Mouse (Mus musculus) CH12.LX (cell line): ENCODE results near the gene Rbms1. TPM values are rescaled to one million over a fixed set of nuclear protein-coding genes. Genes with fewer than 3 reads are reported as not detected.

Experiments used
- DNase-seq: peaks from one replicate; pipeline ENCODE4 v3.0.0-alpha.2; 2013; ENCODE audit errors: extremely low read depth
- H3K27ac ChIP-seq: 2 replicates; pipeline ENCODE4 v1.5.1; 2012; ENCODE audit warnings: low read depth, mild to moderate bottlenecking, control low read depth, moderate library complexity; ENCODE audit not compliant: insufficient read depth
- H3K27me3 ChIP-seq: replicated peaks from 2 replicates; pipeline ENCODE3; 2012; ENCODE audit warnings: inconsistent platforms
- H3K36me3 ChIP-seq, 2 experiments: replicated peaks in 1 of 2; 2 replicates each; pipeline versions ENCODE3 to v1.6.1; 2012; ENCODE audit warnings: inconsistent platforms in 1 of 2, low read length in 1 of 2, mild to moderate bottlenecking in 1 of 2, mixed read lengths in 1 of 2, moderate library complexity in 1 of 2; ENCODE audit not compliant: control insufficient read depth in 1 of 2, insufficient read depth in 1 of 2
- H3K4me1 ChIP-seq, 2 experiments: 2 replicates each; pipeline ENCODE4 v1.6.1; 2012; ENCODE audit warnings: inconsistent platforms in 1 of 2, moderate library complexity in 1 of 2; ENCODE audit not compliant: insufficient read depth in 2 of 2, control insufficient read depth in 1 of 2
- H3K4me2 ChIP-seq: 2 replicates; pipeline ENCODE4 v1.6.1; 2012; ENCODE audit warnings: low read depth, mild to moderate bottlenecking, control low read depth; ENCODE audit not compliant: poor library complexity, insufficient read depth, severe bottlenecking
- H3K4me3 ChIP-seq, 3 experiments: fragments of 150-350 bp in 1 of 3; sonication (generic) in 1 of 3; replicated peaks in 1 of 3; 2 replicates each; pipeline versions ENCODE3 to v1.5.1; 2011 to 2012; ENCODE audit warnings: low read depth in 2 of 3, low read length in 2 of 3, mild to moderate bottlenecking in 2 of 3, moderate library complexity in 2 of 3, control low read depth in 1 of 3, improper control_type of control experiment in 1 of 3, inconsistent platforms in 1 of 3, mixed read lengths in 1 of 3; ENCODE audit not compliant: poor library complexity in 1 of 3
- H3K79me2 ChIP-seq: replicated peaks from 2 replicates; pipeline ENCODE4 v1.6.1; 2012; ENCODE audit warnings: mild to moderate bottlenecking, moderate library complexity; ENCODE audit not compliant: control insufficient read depth, poor library complexity, insufficient read depth, severe bottlenecking; ENCODE audit errors: extremely low read depth
- H3K9ac ChIP-seq: 2 replicates; pipeline ENCODE4 v1.6.1; 2012; ENCODE audit warnings: low read depth, mild to moderate bottlenecking, control low read depth, moderate library complexity; ENCODE audit not compliant: insufficient read depth
- H3K9me3 ChIP-seq: replicated peaks from 2 replicates; pipeline ENCODE3; 2012; ENCODE audit warnings: low read length, inconsistent platforms, mixed read lengths
- BHLHE40 ChIP-seq: IDR thresholded peaks from 2 replicates; pipeline ENCODE4 v1.6.1; 2011; ENCODE audit warnings: mild to moderate bottlenecking, low read depth, low read length, improper control_type of control experiment
- CHD1 ChIP-seq: IDR thresholded peaks from 2 replicates; pipeline ENCODE4 v1.6.1; 2012; ENCODE audit warnings: low read depth, low read length, improper control_type of control experiment, inconsistent platforms
- CHD2 ChIP-seq: IDR thresholded peaks from 2 replicates; pipeline ENCODE4 v1.6.1; 2011; ENCODE audit warnings: low read length, improper control_type of control experiment
- CTCF ChIP-seq, 2 experiments: IDR thresholded peaks in 1 of 2; conservative IDR thresholded peaks in 1 of 2; 2 replicates each; pipeline ENCODE4 v1.5.1; 2011 to 2012; ENCODE audit warnings: low read depth in 2 of 2, low read length in 2 of 2, improper control_type of control experiment in 1 of 2, inconsistent platforms in 1 of 2, mild to moderate bottlenecking in 1 of 2, moderate library complexity in 1 of 2
- E2F4 ChIP-seq: IDR thresholded peaks from 2 replicates; pipeline ENCODE4 v1.6.1; 2011; ENCODE audit warnings: low read depth, low read length, improper control_type of control experiment; ENCODE audit not compliant: insufficient replicate concordance
- EP300 ChIP-seq: IDR thresholded peaks from 2 replicates; pipeline ENCODE4 v1.6.1; 2011; ENCODE audit warnings: low read length, improper control_type of control experiment
- ETS1 ChIP-seq: conservative IDR thresholded peaks from 2 replicates; pipeline ENCODE4 v1.6.1; 2012; ENCODE audit warnings: low read depth, mild to moderate bottlenecking, inconsistent platforms, low read length, improper control_type of control experiment, moderate library complexity
- GABPA ChIP-seq: IDR thresholded peaks from 2 replicates; pipeline ENCODE4 v1.6.1; 2012; ENCODE audit warnings: low read depth, low read length, improper control_type of control experiment, inconsistent platforms; ENCODE audit not compliant: insufficient replicate concordance
- HCFC1 ChIP-seq: IDR thresholded peaks from 2 replicates; pipeline ENCODE4 v1.6.1; 2012; ENCODE audit warnings: low read depth, mild to moderate bottlenecking, inconsistent platforms, low read length, improper control_type of control experiment
- JUND ChIP-seq: conservative IDR thresholded peaks from 2 replicates; pipeline ENCODE4 v1.6.1; 2011; ENCODE audit warnings: low read depth, low read length, improper control_type of control experiment
- MAX ChIP-seq: IDR thresholded peaks from 2 replicates; pipeline ENCODE4 v1.6.1; 2011; ENCODE audit warnings: low read length, improper control_type of control experiment
- MAZ ChIP-seq: IDR thresholded peaks from 2 replicates; pipeline ENCODE4 v1.6.1; 2012; ENCODE audit warnings: low read depth, mild to moderate bottlenecking, inconsistent platforms, low read length, improper control_type of control experiment, moderate library complexity
- MXI1 ChIP-seq: IDR thresholded peaks from 2 replicates; pipeline ENCODE4 v1.6.1; 2011; ENCODE audit warnings: mild to moderate bottlenecking, low read depth, low read length, improper control_type of control experiment
- NELFE ChIP-seq: IDR thresholded peaks from 2 replicates; pipeline ENCODE4 v1.6.1; 2011; ENCODE audit warnings: low read depth, low read length, improper control_type of control experiment
- NRF1 ChIP-seq: IDR thresholded peaks from 2 replicates; pipeline ENCODE4 v1.6.1; 2014; ENCODE audit warnings: low read depth, mild to moderate bottlenecking, inconsistent platforms, low read length, improper control_type of control experiment, moderate library complexity
- POLR2AphosphoS2 ChIP-seq: IDR thresholded peaks from 2 replicates; pipeline ENCODE4 v1.6.1; 2011; ENCODE audit warnings: low read depth, low read length, improper control_type of control experiment
- RAD21 ChIP-seq: IDR thresholded peaks from 2 replicates; pipeline ENCODE4 v1.6.1; 2011; ENCODE audit warnings: low read depth, mild to moderate bottlenecking, low read length, improper control_type of control experiment, moderate library complexity
- RCOR1 ChIP-seq: conservative IDR thresholded peaks from 2 replicates; pipeline ENCODE4 v1.6.1; 2012; ENCODE audit warnings: low read depth, mild to moderate bottlenecking, inconsistent platforms, low read length, improper control_type of control experiment
- SIN3A ChIP-seq: IDR thresholded peaks from 2 replicates; pipeline ENCODE4 v1.6.1; 2012; ENCODE audit warnings: low read length, improper control_type of control experiment, inconsistent platforms
- SMC3 ChIP-seq: IDR thresholded peaks from 2 replicates; pipeline ENCODE4 v1.6.1; 2011; ENCODE audit warnings: low read depth, low read length, improper control_type of control experiment
- TBP ChIP-seq: conservative IDR thresholded peaks from 2 replicates; pipeline ENCODE4 v1.6.1; 2011; ENCODE audit warnings: low read depth, low read length, improper control_type of control experiment
- UBTF ChIP-seq: IDR thresholded peaks from 2 replicates; pipeline ENCODE4 v1.6.1; 2012; ENCODE audit warnings: low read depth, mild to moderate bottlenecking, inconsistent platforms, low read length, improper control_type of control experiment, moderate library complexity
- USF1 ChIP-seq: IDR thresholded peaks from 2 replicates; pipeline ENCODE4 v1.6.1; 2014; ENCODE audit warnings: low read depth, mild to moderate bottlenecking, inconsistent platforms, low read length, improper control_type of control experiment
- ZKSCAN1 ChIP-seq: IDR thresholded peaks from 2 replicates; pipeline ENCODE4 v1.6.1; 2012; ENCODE audit warnings: low read depth, inconsistent platforms, low read length, improper control_type of control experiment, borderline replicate concordance
- ZNF384 ChIP-seq: IDR thresholded peaks from 2 replicates; pipeline ENCODE4 v1.6.1; 2012; ENCODE audit warnings: low read depth, low read length, improper control_type of control experiment, inconsistent platforms
- dilution Hi-C: fragments of 300-500 bp; cut with MboI; formaldehyde crosslinking; loops from 2 replicates; pipeline ENCODE4 v1.14.3; 2020; ENCODE audit warnings: low sequenced_read_pairs; ENCODE audit not compliant: extremely low pct_unique_long_range_greater_than_20kb, extremely low pct_ligation_motif_present
- in situ Hi-C: fragments of 300-500 bp; cut with MboI; formaldehyde crosslinking; loops from 3 replicates; pipeline ENCODE4 v1.14.3; 2019; ENCODE audit warnings: low sequenced_read_pairs, low pct_ligation_motif_present, low pct_unique_long_range_greater_than_20kb, mixed read lengths
- polyA plus RNA-seq: library from polyadenylated mRNA; unstranded; fragments of >175 nt; gene quantifications from 2 replicates; pipeline ENCODE4 v1.2.1, GENCODE M21; 2012; ENCODE audit warnings: low read depth; ENCODE audit not compliant: insufficient read length
- total RNA-seq, 2 experiments: library from RNA; depleted of rRNA; stranded (reverse); fragments of 300-350 nt in 1 of 2; fragments of >200 nt in 1 of 2; gene quantifications; 2 replicates each; pipeline ENCODE4 v1.2.3; 2012 to 2014

Rbms1 gene
- total and polyA plus RNA-seq, 3 experiments: 10.6 to 33.9 (median 12.6) TPM

DNA sequence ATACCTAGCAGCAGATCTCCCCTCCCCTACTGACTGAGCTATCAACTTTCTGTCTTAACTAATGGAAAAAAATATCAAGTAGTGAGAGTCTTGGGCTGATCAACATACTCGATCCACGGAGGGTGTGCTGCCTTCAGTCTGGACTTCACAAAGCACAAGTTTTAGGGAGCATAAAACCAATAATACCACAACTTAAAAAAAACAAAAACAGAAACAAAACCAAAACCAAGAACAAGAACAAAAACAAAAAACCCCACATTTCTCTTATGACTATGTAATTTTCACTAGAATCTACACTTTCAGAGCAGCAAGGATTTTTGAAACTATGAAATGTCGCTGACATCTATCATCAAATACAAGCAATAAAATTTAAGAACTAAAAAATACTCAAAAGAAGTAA, 212.4 kb downstream of the Rbms1 start:
- no peak overlapping the region for H3K4me2 ChIP-seq
- in situ Hi-C loops (no loop called here), dilution Hi-C loops (no loop called here)

GRCm38 (mm10) chr2:60748585-60748984, 214.4 kb downstream of the Rbms1 start:
- no peak overlapping the region for H3K4me3 ChIP-seq
- in situ Hi-C loops: loop anchor here (25.0 kb wide), 1 partner anchor 714 kb away; no protein-coding TSS in a partner anchor
- H3K4me1 ChIP-seq: no peaks in the 10 kb centered on the region
- peaks cover 0 to 10% of the 10 kb centered on the region in 2 experiments for H3K36me3 ChIP-seq
- H3K27me3 ChIP-seq: no peaks in the 10 kb centered on the region
- dilution Hi-C loops: no loop called here
- H3K9ac ChIP-seq: no peak overlapping the region
- no peaks in the 10 kb centered on the region for H3K9me3 ChIP-seq
- no peak overlapping the region for H3K4me2 ChIP-seq
- no peak for DNase-seq
- no peaks in the 10 kb centered on the region for H3K79me2 ChIP-seq
- no peak overlapping the region for H3K27ac ChIP-seq
- TF ChIP-seq UBTF: no peak
- no peak for TF ChIP-seq ETS1
- no peak for TF ChIP-seq NELFE
- TF ChIP-seq NRF1: no peak
- TF ChIP-seq RAD21: peak; percentile 45
- TF ChIP-seq MAX: no peak
- TF ChIP-seq BHLHE40: no peak
- TF ChIP-seq USF1: no peak
- no peak for TF ChIP-seq CHD1
- no peak for TF ChIP-seq POLR2AphosphoS2
- no peak for TF ChIP-seq MAZ
- no peak for TF ChIP-seq JUND
- peak in 1 of 2 experiments; percentile 59; a peak in 2 of 4 replicates for TF ChIP-seq CTCF (conservative IDR thresholded peaks at IDR 0.05 in 1 of 2, IDR thresholded peaks at IDR 0.05 in 1 of 2; ENCODE audit: low read depth in 2 of 2, low read length in 2 of 2)
- no peak for TF ChIP-seq TBP
- no peak; the same call in 1 of the 2 replicates for TF ChIP-seq SMC3

More for the DNA sequence above, 212.4 kb downstream of the Rbms1 start:
- TF ChIP-seq RAD21 (no peak), USF1 (no peak), RCOR1 (no peak), TBP (no peak), SIN3A (no peak), ZNF384 (no peak), JUND (no peak), GABPA (no peak), HCFC1 (no peak), MXI1 (no peak), UBTF (no peak), ZKSCAN1 (no peak), CHD2 (no peak), E2F4 (no peak), CHD1 (no peak), BHLHE40 (no peak), ETS1 (no peak), EP300 (no peak)
- TF ChIP-seq, all 38 proteins: peak for 0
- H3K9ac ChIP-seq: no peak overlapping the region
- no peaks in the 10 kb centered on the region for H3K4me1 ChIP-seq
- no peaks in the 10 kb centered on the region for H3K27me3 ChIP-seq
- no peak for DNase-seq
- H3K27ac ChIP-seq: no peak overlapping the region
- H3K36me3 ChIP-seq: peaks cover 2 to 25% of the 10 kb centered on the region in 2 experiments
- no peaks in the 10 kb centered on the region for H3K9me3 ChIP-seq
- no peaks in the 10 kb centered on the region for H3K79me2 ChIP-seq
- H3K4me3 ChIP-seq: no peak overlapping the region
